ENCODE assay signal across 8 mouse cellular contexts in the genomic region with DNA sequence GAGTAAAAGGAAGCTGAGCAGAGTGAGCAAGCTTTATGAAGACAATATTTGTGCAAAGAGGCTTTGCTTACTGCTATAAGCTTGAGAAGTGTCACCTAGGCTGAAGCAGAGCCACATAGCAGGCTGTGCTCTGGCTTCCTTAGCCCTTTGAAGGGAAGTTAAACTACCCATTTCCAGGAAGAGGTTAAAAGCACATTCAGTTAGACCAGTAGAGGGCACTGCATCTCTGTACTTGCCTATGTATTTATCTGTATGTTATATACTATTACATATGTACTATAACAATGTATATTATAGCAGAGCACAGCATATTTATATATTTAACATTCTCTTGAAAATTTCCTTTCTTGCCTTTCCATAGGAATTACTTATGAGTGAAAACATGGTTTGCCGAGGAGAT. TPM values are rescaled to one million over a fixed set of nuclear protein-coding genes. Genes with fewer than 3 reads are reported as not detected.
A peak's percentile ranks its signal among the peaks of the same experiment; 100 is the strongest.
DNase-seq lines count a peak whose midpoint lies in the region; ATAC-seq and TF ChIP-seq lines count a peak whose summit lies in the region.

No protein-coding gene starts in this region.

- no peaks in the 10 kb centered on the region for H3K4me1 ChIP-seq in forebrain, postnatal 0 days (ENCODE audit: insufficient read depth)
- H3K4me1 ChIP-seq in forebrain, embryonic 10.5 days = no peaks in the 10 kb centered on the region
- no peaks in the 10 kb centered on the region for H3K4me1 ChIP-seq in midbrain, embryonic 14.5 days (ENCODE audit: control insufficient read depth, insufficient read depth, low read length)
- no peaks in the 10 kb centered on the region for H3K4me1 ChIP-seq in midbrain, embryonic 13.5 days (replicated peaks)

- no peaks in the 10 kb centered on the region for H3K27me3 ChIP-seq in forebrain, postnatal 0 days (ENCODE audit: insufficient read depth, low read length)
- H3K27me3 ChIP-seq in forebrain, embryonic 10.5 days (ENCODE audit: poor library complexity, severe bottlenecking) = no peaks in the 10 kb centered on the region
- H3K27me3 ChIP-seq in midbrain, embryonic 14.5 days (ENCODE audit: control insufficient read depth, insufficient read depth, low read length) = no peaks in the 10 kb centered on the region
- no peaks in the 10 kb centered on the region for H3K27me3 ChIP-seq in midbrain, embryonic 13.5 days

- H3K4me2 ChIP-seq in forebrain, postnatal 0 days (ENCODE audit: low read depth) = no peak overlapping the region
- H3K4me2 ChIP-seq in midbrain, embryonic 14.5 days (ENCODE audit: low read length) = no peak overlapping the region
- no peak overlapping the region for H3K4me2 ChIP-seq in midbrain, embryonic 13.5 days (replicated peaks)

- no peaks in the 10 kb centered on the region for H3K36me3 ChIP-seq in forebrain, postnatal 0 days (ENCODE audit: insufficient read depth)
- H3K36me3 ChIP-seq in forebrain, embryonic 10.5 days (replicated peaks) = no peaks in the 10 kb centered on the region
- H3K36me3 ChIP-seq in midbrain, embryonic 14.5 days (ENCODE audit: control insufficient read depth, insufficient read depth, low read length) = no peaks in the 10 kb centered on the region
- H3K36me3 ChIP-seq in midbrain, embryonic 13.5 days = no peaks in the 10 kb centered on the region

- 89% methylated on average over 1 of the region's 1 CpGs for WGBS in forebrain, postnatal 0 days
- 96% methylated on average over 1 of the region's 1 CpGs for WGBS in forebrain, embryonic 10.5 days
- WGBS in midbrain, embryonic 14.5 days = 90% methylated on average over 1 of the region's 1 CpGs
- WGBS in midbrain, embryonic 13.5 days = 91% methylated on average over 1 of the region's 1 CpGs

- no peak overlapping the region for H3K9ac ChIP-seq in forebrain, postnatal 0 days
- no peak overlapping the region for H3K9ac ChIP-seq in midbrain, embryonic 14.5 days (replicated peaks; ENCODE audit: low read length)
- H3K9ac ChIP-seq in midbrain, embryonic 13.5 days (replicated peaks) = no peak overlapping the region

- no peaks in the 10 kb centered on the region for H3K9me3 ChIP-seq in forebrain, postnatal 0 days (ENCODE audit: low read length)
- no peaks in the 10 kb centered on the region for H3K9me3 ChIP-seq in forebrain, embryonic 10.5 days
- no peaks in the 10 kb centered on the region for H3K9me3 ChIP-seq in midbrain, embryonic 14.5 days (ENCODE audit: control insufficient read depth, low read length)
- no peaks in the 10 kb centered on the region for H3K9me3 ChIP-seq in midbrain, embryonic 13.5 days

- peak; percentile 57 for DNase-seq in forebrain, postnatal 0 days
- no peak for DNase-seq in forebrain, embryonic 10.5 days (ENCODE audit: extremely low spot score, low spot score)
- DNase-seq in midbrain, embryonic 14.5 days = peak; percentile 67
- peak; percentile 21 for DNase-seq in embryo, embryonic 9.5 days (ENCODE audit: extremely low spot score)
- peak; percentile 78 for DNase-seq in thymus, postnatal 0 days (ENCODE audit: low spot score)
- no peak for DNase-seq in gastrocnemius, adult 8-10 months (ENCODE audit: low spot score in 2 of 2)
- no peak for DNase-seq in urinary bladder, postnatal 10 days (ENCODE audit: low spot score)

- H3K27ac ChIP-seq in forebrain, postnatal 0 days (ENCODE audit: low read depth, low read length) = no peak overlapping the region
- no peak overlapping the region for H3K27ac ChIP-seq in forebrain, embryonic 10.5 days
- H3K27ac ChIP-seq in midbrain, embryonic 14.5 days (replicated peaks; ENCODE audit: low read depth, low read length) = no peak overlapping the region
- no peak overlapping the region for H3K27ac ChIP-seq in midbrain, embryonic 13.5 days

- ATAC-seq in forebrain, postnatal 0 days = no peak
- ATAC-seq in midbrain, embryonic 14.5 days (ENCODE audit: low FRiP score, low TSS enrichment) = no peak
- no peak for ATAC-seq in midbrain, embryonic 13.5 days

- no peak overlapping the region for H3K4me3 ChIP-seq in forebrain, postnatal 0 days (ENCODE audit: low read depth, low read length)
- H3K4me3 ChIP-seq in forebrain, embryonic 10.5 days = no peak overlapping the region
- H3K4me3 ChIP-seq in midbrain, embryonic 14.5 days (replicated peaks; ENCODE audit: low read depth, low read length) = no peak overlapping the region
- H3K4me3 ChIP-seq in midbrain, embryonic 13.5 days (replicated peaks) = no peak overlapping the region

- TF ChIP-seq CTCF in forebrain, postnatal 0 days (IDR thresholded peaks at IDR 0.05; ENCODE audit: low read depth) = peak; percentile 70

RNA-seq across cellular contexts. Expression of a gene that starts 54.4 kb away (rescaled TPM):
- 50.5 and 57.7 TPM in 2 replicates for total RNA-seq in forebrain, postnatal 0 days (2014; rRNA removed)
- 24.9 and 35.1 TPM in 2 replicates for polyA plus RNA-seq in forebrain, postnatal 0 days (2015; fragmentation: Nextera tagmentation; extraction: Ambion mirVana)
- polyA plus RNA-seq in forebrain, embryonic 10.5 days (2016; fragmentation: Nextera tagmentation; extraction: Ambion mirVana) = 6.9 and 10.4 TPM in 2 replicates
- polyA plus RNA-seq in midbrain, embryonic 14.5 days (2014; fragmentation: Nextera tagmentation; extraction: Ambion mirVana) = 80.6 and 81.1 TPM in 2 replicates
- 76.3 and 79.8 TPM in 2 replicates for polyA plus RNA-seq in midbrain, embryonic 13.5 days (2015; fragmentation: Nextera tagmentation; extraction: Ambion mirVana)
- 0.28 and 0.29 TPM in 2 replicates for polyA plus RNA-seq in thymus, postnatal 0 days (2015; fragmentation: Nextera tagmentation; extraction: Ambion mirVana)
- total RNA-seq in gastrocnemius, adult 8-10 months (2022) = 1 to 10 TPM in 1 of 4 experiments, under 1 TPM in 3; 0.48 to 1.6 (median 0.69) TPM

Comparison
In these comparisons a context has a peak if more than half of its experiments do, and no peak if none do; other contexts are left out.
1. DNase-seq: peak in forebrain, postnatal 0 days (single experiment), midbrain, embryonic 14.5 days (single experiment), embryo, embryonic 9.5 days (single experiment) and thymus, postnatal 0 days (single experiment); none in forebrain, embryonic 10.5 days (single experiment), gastrocnemius, adult 8-10 months (0 of 2) and urinary bladder, postnatal 10 days (single experiment).